Mouse (Mus musculus): ENCODE data around the gene Ttc13. TPM values are rescaled to one million over a fixed set of nuclear protein-coding genes. Genes with fewer than 3 reads are reported as not detected.
A peak's percentile ranks its signal among the peaks of the same experiment; 100 is the strongest.

Gene Ttc13
- total RNA-seq, 2 experiments from 2014 or later, result 51.8 to 54.9 TPM

- no peak for DNase-seq (ENCODE audit: low spot score in 2 of 2)
These were observed 59.2 kb downstream of the Ttc13 start for GRCm38 (mm10) chr8:124662446-124663111.

GRCm38 (mm10) chr8:124661781-124662180 is 60.0 kb downstream of the Ttc13 start:
- no peak for DNase-seq (ENCODE audit: low spot score in 2 of 2)

- peak; percentile 39 to 49 for DNase-seq (ENCODE audit: low spot score in 2 of 2)
These were observed 63.4 kb downstream of the Ttc13 start for GRCm38 (mm10) chr8:124658415-124658814.

- DNase-seq (ENCODE audit: low spot score in 2 of 2), result no peak
These were observed 63.8 kb downstream of the Ttc13 start for GRCm38 (mm10) chr8:124657961-124658360.

GRCm38 (mm10) chr8:124653568-124654475 is 68.0 kb downstream of the Ttc13 start:
- no peak for DNase-seq (ENCODE audit: low spot score in 2 of 2)

- DNase-seq (ENCODE audit: low spot score in 2 of 2), result no peak
These were observed 69.2 kb downstream of the Ttc13 start for GRCm38 (mm10) chr8:124652546-124652945.

- DNase-seq (ENCODE audit: low spot score in 2 of 2), result no peak
These were observed 70.0 kb downstream of the Ttc13 start for GRCm38 (mm10) chr8:124651776-124652175.

- DNase-seq (ENCODE audit: low spot score in 2 of 2), result no peak
These were observed 73.5 kb downstream of the Ttc13 start for GRCm38 (mm10) chr8:124648311-124648710.

- peak in 1 of 2 experiments; percentile 55 for DNase-seq (ENCODE audit: low spot score in 2 of 2)
These were observed 78.0 kb downstream of the Ttc13 start for GRCm38 (mm10) chr8:124643540-124644339.

- no peak for DNase-seq (ENCODE audit: low spot score in 2 of 2)
These were observed 80.2 kb downstream of the Ttc13 start for GRCm38 (mm10) chr8:124641599-124641998.

- no peak for DNase-seq (ENCODE audit: low spot score in 2 of 2)
These were observed 86.6 kb downstream of the Ttc13 start for GRCm38 (mm10) chr8:124635247-124635502.

GRCm38 (mm10) chr8:124634411-124635246 is 87.2 kb downstream of the Ttc13 start:
- no peak for DNase-seq (ENCODE audit: low spot score in 2 of 2)

- peak in 1 of 2 experiments; percentile 47 for DNase-seq (ENCODE audit: low spot score in 2 of 2)
These were observed 88.6 kb downstream of the Ttc13 start for GRCm38 (mm10) chr8:124633001-124633703.

GRCm38 (mm10) chr8:124631966-124632365 is 89.8 kb downstream of the Ttc13 start:
- DNase-seq (ENCODE audit: low spot score in 2 of 2), result no peak

GRCm38 (mm10) chr8:124630891-124631290 is 90.9 kb downstream of the Ttc13 start:
- no peak for DNase-seq (ENCODE audit: low spot score in 2 of 2)

- no peak for DNase-seq (ENCODE audit: low spot score in 2 of 2)
These were observed 91.3 kb downstream of the Ttc13 start for GRCm38 (mm10) chr8:124630489-124630888.

GRCm38 (mm10) chr8:124626251-124626650 is 95.5 kb downstream of the Ttc13 start:
- DNase-seq (ENCODE audit: low spot score in 2 of 2), result no peak

Data from layer of hippocampus, postnatal 14 days (tissue).